Mouse (Mus musculus) ES-E14 (cell line): ENCODE results near the gene Ctdsp2.

Experiments
- CHD2 ChIP-seq: IDR thresholded peaks from 2 replicates; pipeline ENCODE4 v1.6.1; 2014; ENCODE audit warnings: mild to moderate bottlenecking, low read depth, low read length, inconsistent platforms
- HCFC1 ChIP-seq: IDR thresholded peaks from 2 replicates; pipeline ENCODE4 v1.6.1; 2012; ENCODE audit warnings: low read length, inconsistent platforms, borderline replicate concordance; ENCODE audit not compliant: insufficient read depth
- MAFK ChIP-seq: IDR thresholded peaks from 2 replicates; pipeline ENCODE4 v1.6.1; 2014; ENCODE audit warnings: mild to moderate bottlenecking, low read depth, low read length, inconsistent platforms; ENCODE audit not compliant: insufficient read depth
- ZC3H11A ChIP-seq: IDR thresholded peaks from 2 replicates; pipeline ENCODE4 v1.6.1; 2012; ENCODE audit warnings: low read depth, mild to moderate bottlenecking, inconsistent platforms, low read length, borderline replicate concordance
- ZNF384 ChIP-seq: IDR thresholded peaks from 2 replicates; pipeline ENCODE4 v1.6.1; 2012; ENCODE audit warnings: low read depth, low read length, inconsistent platforms

DNA sequence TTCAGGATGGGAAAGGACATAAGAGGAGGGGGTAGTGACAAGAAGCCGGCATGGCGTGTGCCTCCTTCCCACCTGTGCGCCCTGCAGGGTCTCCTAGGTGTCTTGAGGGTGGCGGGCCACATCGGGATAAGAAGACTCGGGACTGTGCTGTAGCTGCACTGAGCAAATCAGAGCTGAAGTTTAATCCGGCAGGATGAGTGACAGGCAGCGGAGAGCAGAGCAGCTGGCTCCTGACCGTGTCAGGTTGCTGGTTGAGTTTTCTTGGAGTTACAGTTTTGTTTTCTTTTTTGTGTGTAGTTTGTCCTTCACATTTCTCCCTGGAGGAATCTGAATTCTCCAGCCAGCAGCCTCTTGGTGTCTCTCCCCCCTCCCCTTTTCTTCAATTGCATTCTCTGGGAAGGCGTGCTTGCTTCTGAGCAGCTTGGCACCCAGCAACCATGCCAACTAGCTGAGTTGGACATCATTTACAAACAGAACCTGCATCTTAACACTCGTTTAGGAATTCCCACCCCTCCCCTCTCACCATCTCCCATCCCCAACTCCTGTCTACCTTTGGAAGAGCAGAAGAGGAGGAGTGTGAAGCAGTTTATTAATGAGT, 2.5 kb downstream of the Ctdsp2 start:
- no peak for TF ChIP-seq ZNF384
- TF ChIP-seq HCFC1: no peak
- TF ChIP-seq ZC3H11A: no peak
- no peak for TF ChIP-seq MAFK
- TF ChIP-seq CHD2: no peak
